Mouse (Mus musculus): ENCODE measurements at regions not wholly inside any gene's neighbourhood (a gene's known extent, or its start where the extent isn't known, plus 50 kb on each side); places are given as distances from the start of the nearest gene placed in this dataset.

DNA sequence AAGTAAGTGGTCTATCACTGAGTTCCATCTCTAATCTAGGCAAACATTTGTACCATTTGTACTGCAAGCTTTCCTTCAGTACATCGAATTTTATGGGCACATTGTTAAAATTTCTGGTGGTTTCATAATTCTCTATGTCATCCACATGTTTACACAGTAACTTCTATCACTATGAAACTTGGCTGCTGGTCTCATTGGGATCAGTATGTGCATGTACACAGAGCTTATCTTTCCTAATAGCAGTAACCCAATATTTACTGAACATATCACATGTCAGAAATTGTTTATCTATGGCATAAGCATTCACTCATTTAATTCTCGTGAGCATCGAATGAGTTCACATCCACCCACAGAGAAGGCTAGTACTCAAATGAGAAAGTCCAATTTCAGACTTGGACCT is 1042.3 kb downstream of the Car8 start:
- no peak for TF ChIP-seq POLR2A (IDR thresholded peaks at IDR 0.05; ENCODE audit: borderline replicate concordance, extremely low read depth, insufficient read depth, insufficient read length, poor library complexity, severe bottlenecking)
- TF ChIP-seq CTCF (IDR thresholded peaks at IDR 0.05; ENCODE audit: borderline replicate concordance, extremely low read depth, insufficient read depth, insufficient read length) = no peak

Measured in brain, embryonic 14.5 days (tissue).